Mouse (Mus musculus): ENCODE results near the gene Prdm11. TPM values are rescaled to one million over a fixed set of nuclear protein-coding genes. Genes with fewer than 3 reads are reported as not detected.

Gene Prdm11
- polyA plus RNA-seq, 1 experiment from 2014 or later, result 5.6 TPM

GRCm38 (mm10) chr2:92931061-92931460, 114.9 kb downstream of the Prdm11 start:
- no peak overlapping the region for H3K4me2 ChIP-seq
- WGBS, result 62% methylated on average over 7 of the region's 7 CpGs
- ATAC-seq (ENCODE audit: insufficient number of reproducible peaks, low FRiP score), result no peak

GRCm38 (mm10) chr2:92929696-92930095, 116.3 kb downstream of the Prdm11 start:
- Histone ChIP-seq H3K9me3 (replicated peaks) (peaks cover 6% of the 10 kb centered on the region; the same call in 1 of the 2 replicates), H3K36me3 (no peaks in the 10 kb centered on the region), H3K27me3 (replicated peaks) (no peaks in the 10 kb centered on the region; the same call in 1 of the 2 replicates), H3K9ac (no peak overlapping the region), H3K27ac (ENCODE audit: poor library complexity, severe bottlenecking) (no peak overlapping the region), H3K4me1 (replicated peaks) (peaks cover 3% of the 10 kb centered on the region; the same call in 1 of the 2 replicates), H3K4me3 (no peak overlapping the region), H3K4me2 (no peak overlapping the region)
- WGBS, result 68% methylated on average over 5 of the region's 5 CpGs
- no peak for ATAC-seq (ENCODE audit: insufficient number of reproducible peaks, low FRiP score)

More at GRCm38 (mm10) chr2:92931061-92931460, 114.9 kb downstream of the Prdm11 start:
- no peaks in the 10 kb centered on the region for H3K36me3 ChIP-seq
- no peak overlapping the region for H3K9ac ChIP-seq
- H3K4me1 ChIP-seq (replicated peaks), result peaks cover 4% of the 10 kb centered on the region; the same call in 1 of the 2 replicates
- H3K4me3 ChIP-seq, result no peak overlapping the region
- no peaks in the 10 kb centered on the region for H3K27me3 ChIP-seq (replicated peaks)
- peaks cover 6% of the 10 kb centered on the region; the same call in 1 of the 2 replicates for H3K9me3 ChIP-seq (replicated peaks)
- H3K27ac ChIP-seq (ENCODE audit: poor library complexity, severe bottlenecking), result no peak overlapping the region

- Histone ChIP-seq H3K4me2 (no peak overlapping the region), H3K27me3 (replicated peaks) (no peaks in the 10 kb centered on the region; the same call in 1 of the 2 replicates), H3K27ac (ENCODE audit: poor library complexity, severe bottlenecking) (no peak overlapping the region), H3K4me1 (replicated peaks) (no peaks in the 10 kb centered on the region), H3K9ac (no peak overlapping the region), H3K9me3 (replicated peaks) (peaks cover 6% of the 10 kb centered on the region; the same call in 1 of the 2 replicates), H3K36me3 (no peaks in the 10 kb centered on the region), H3K4me3 (no peak overlapping the region)
- WGBS, result 65% methylated on average over 6 of the region's 6 CpGs
- no peak for ATAC-seq (ENCODE audit: insufficient number of reproducible peaks, low FRiP score)
Measured at GRCm38 (mm10) chr2:92924677-92925259, 121.2 kb downstream of the Prdm11 start.

- Histone ChIP-seq H3K4me3 (no peak overlapping the region), H3K9me3 (replicated peaks) (no peaks in the 10 kb centered on the region), H3K36me3 (no peaks in the 10 kb centered on the region), H3K4me2 (no peak overlapping the region), H3K27me3 (replicated peaks) (peaks cover 27% of the 10 kb centered on the region), H3K4me1 (replicated peaks) (peaks cover under 1% of the 10 kb centered on the region; the same call in 1 of the 2 replicates), H3K27ac (ENCODE audit: poor library complexity, severe bottlenecking) (no peak overlapping the region), H3K9ac (no peak overlapping the region)
- WGBS, result 85% methylated on average over 4 of the region's 4 CpGs
- no peak for ATAC-seq (ENCODE audit: insufficient number of reproducible peaks, low FRiP score)
Measured at GRCm38 (mm10) chr2:92920709-92921108, 125.3 kb downstream of the Prdm11 start.

GRCm38 (mm10) chr2:92917405-92918142, 128.4 kb downstream of the Prdm11 start:
- Histone ChIP-seq H3K36me3 (no peaks in the 10 kb centered on the region), H3K4me2 (no peak overlapping the region), H3K9ac (no peak overlapping the region), H3K4me1 (replicated peaks) (peaks cover 12% of the 10 kb centered on the region), H3K27me3 (replicated peaks) (peaks cover 58% of the 10 kb centered on the region), H3K27ac (ENCODE audit: poor library complexity, severe bottlenecking) (no peak overlapping the region), H3K9me3 (replicated peaks) (no peaks in the 10 kb centered on the region), H3K4me3 (no peak overlapping the region)
- WGBS, result 39% methylated on average over 7 of the region's 7 CpGs
- no peak for ATAC-seq (ENCODE audit: insufficient number of reproducible peaks, low FRiP score)

- Histone ChIP-seq H3K27ac (ENCODE audit: poor library complexity, severe bottlenecking) (no peak overlapping the region), H3K36me3 (no peaks in the 10 kb centered on the region), H3K4me1 (replicated peaks) (peaks cover 12% of the 10 kb centered on the region), H3K9me3 (replicated peaks) (no peaks in the 10 kb centered on the region), H3K9ac (peak overlapping the region; percentile 61; the same call in 1 of the 2 replicates), H3K4me2 (peak overlapping the region; percentile 90), H3K4me3 (no peak overlapping the region), H3K27me3 (replicated peaks) (peaks cover 64% of the 10 kb centered on the region)
- no peak for ATAC-seq (ENCODE audit: insufficient number of reproducible peaks, low FRiP score)
- WGBS, result 16% methylated on average over 9 of the region's 10 CpGs
Measured at GRCm38 (mm10) chr2:92915659-92916631, 130.0 kb downstream of the Prdm11 start.

Other genes starting within 250 kb of the Prdm11 start
- 0.52 and 0.63 TPM in 2 replicates for gene Syt13, start 131.1 kb downstream of the Prdm11 start, polyA plus RNA-seq (2016; fragmentation: Nextera tagmentation; extraction: Ambion mirVana)
- gene Trp53i11, start 141.4 kb upstream of the Prdm11 start, polyA plus RNA-seq (2016; fragmentation: Nextera tagmentation; extraction: Ambion mirVana), result 25.2 and 26.7 TPM in 2 replicates